Mouse (Mus musculus): Measurements from ENCODE around the gene Fam174b. TPM values are rescaled to one million over a fixed set of nuclear protein-coding genes. Genes with fewer than 3 reads are reported as not detected.

The Fam174b gene
- polyA plus RNA-seq, 1 experiment from 2014 or later, result 0.22 TPM

DNA sequence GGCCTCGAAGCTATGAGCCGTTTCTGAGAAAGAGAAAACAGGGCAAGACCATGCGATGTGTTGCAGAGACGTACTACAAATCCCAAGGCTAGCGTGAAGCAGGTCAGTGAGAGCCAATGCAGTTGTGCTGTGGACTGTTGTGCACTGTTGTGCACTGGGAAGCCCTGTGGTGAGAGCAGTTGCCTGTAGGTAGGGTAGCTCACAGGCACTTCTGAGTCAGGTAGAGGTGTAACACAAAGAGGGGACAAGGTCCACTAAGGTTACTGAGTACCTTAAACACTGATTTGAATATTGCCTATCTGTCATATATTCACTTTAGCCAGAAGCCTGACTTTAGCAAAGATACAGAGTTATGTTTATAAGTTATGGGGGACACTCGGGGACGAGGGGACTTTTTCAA is 74.4 kb downstream of the Fam174b start:
- H3K36me3 ChIP-seq (ENCODE audit: inconsistent target), result no peaks in the 10 kb centered on the region
- no peaks in the 10 kb centered on the region for H3K79me2 ChIP-seq (ENCODE audit: inconsistent target)
- 89% methylated on average over 7 of the region's 7 CpGs for WGBS (ENCODE audit: missing documents)
- H3K4me3 ChIP-seq (ENCODE audit: inconsistent target), result no peak overlapping the region
- no peak overlapping the region for H3K27ac ChIP-seq

DNA sequence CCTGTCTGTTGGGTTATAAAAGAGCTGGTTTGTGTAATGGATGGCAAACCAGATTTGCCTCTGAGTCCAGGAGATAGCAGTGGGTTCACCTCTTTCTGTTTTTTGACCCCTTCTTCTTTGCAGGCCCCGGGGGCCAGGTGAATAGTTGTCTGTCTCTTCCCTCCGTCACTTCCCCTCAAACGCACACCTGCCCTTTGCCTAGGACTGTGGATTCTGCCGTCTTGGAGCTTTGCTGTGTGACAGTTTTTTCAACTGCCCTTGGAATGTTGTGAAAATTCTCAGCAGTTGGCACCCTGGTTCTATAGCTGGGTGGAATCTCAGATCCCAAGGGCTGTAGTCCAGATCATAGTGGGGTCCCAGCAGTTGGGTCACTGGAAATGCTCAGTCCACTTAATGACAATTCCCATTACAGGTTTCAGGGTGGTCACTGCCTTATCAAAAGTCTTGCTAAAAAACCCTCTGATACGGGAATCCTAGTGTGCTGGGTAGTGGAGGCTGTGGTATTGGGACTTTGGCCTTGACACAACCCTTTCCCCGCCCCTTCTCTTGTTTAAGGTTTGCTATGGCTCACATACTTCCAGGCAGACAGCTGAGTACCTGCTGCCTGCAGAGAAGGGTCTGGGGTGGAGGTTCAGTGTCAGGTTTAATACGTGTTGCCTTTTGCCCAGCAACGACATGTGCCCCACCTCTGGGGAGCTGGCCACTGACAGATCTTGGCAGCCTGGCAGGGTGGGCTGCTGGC is 76.3 kb downstream of the Fam174b start:
- H3K79me2 ChIP-seq (ENCODE audit: inconsistent target), result no peaks in the 10 kb centered on the region
- H3K27ac ChIP-seq, result no peak overlapping the region
- no peaks in the 10 kb centered on the region for H3K36me3 ChIP-seq (ENCODE audit: inconsistent target)
- H3K4me3 ChIP-seq (ENCODE audit: inconsistent target), result no peak overlapping the region
- 89% methylated on average over 7 of the region's 8 CpGs for WGBS (ENCODE audit: missing documents)

DNA sequence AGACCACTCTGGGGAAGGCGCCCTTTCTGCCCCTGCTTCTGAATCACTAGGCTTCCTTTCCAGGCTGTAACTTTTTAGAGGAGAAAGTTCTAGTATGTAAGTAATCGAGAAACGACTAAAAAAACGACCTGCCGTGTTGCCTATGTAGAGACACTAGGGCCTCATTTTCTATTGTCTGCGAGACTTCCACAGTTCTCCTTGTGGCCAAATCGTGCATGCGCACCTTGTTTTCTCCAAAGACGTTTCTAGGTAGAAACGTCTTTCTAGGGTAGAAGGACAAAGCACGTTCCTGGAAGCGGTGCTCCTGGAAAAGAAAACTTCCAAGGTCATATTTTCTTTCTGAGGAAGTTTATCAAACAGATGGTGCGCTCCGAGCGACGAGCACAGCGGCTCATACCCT is 79.3 kb downstream of the Fam174b start:
- Histone ChIP-seq H3K36me3 (ENCODE audit: inconsistent target) (no peaks in the 10 kb centered on the region), H3K27ac (no peak overlapping the region), H3K4me3 (ENCODE audit: inconsistent target) (no peak overlapping the region), H3K79me2 (ENCODE audit: inconsistent target) (no peaks in the 10 kb centered on the region)
- 86% methylated on average over 17 of the region's 17 CpGs for WGBS (ENCODE audit: missing documents)

Other genes with a start within 250 kb of the Fam174b start
- 11.4 to 34.5 TPM (median 15.8 TPM) in 3 replicates for gene Chd2, start 198.5 kb upstream of the Fam174b start, polyA plus RNA-seq (2018)